Mouse (Mus musculus) lung, postnatal 0 days (tissue): ENCODE data around the gene Dnajc6. TPM values are rescaled to one million over a fixed set of nuclear protein-coding genes. Genes with fewer than 3 reads are reported as not detected.

Source experiments
- ATAC-seq: fragments of 200-750 bp; cut with Nextera tagmentation; 2 replicates; pipeline ENCODE4 v1.8.0; 2017; ENCODE audit warnings: moderate library complexity
- DNase-seq: peaks from one replicate; pipeline ENCODE4 v3.0.0-alpha.2; 2016; ENCODE audit warnings: low spot score
- H3K27ac ChIP-seq: fragments of 300-500 bp; sonication (generic); 2 replicates; pipeline ENCODE4 v1.5.1; 2014; ENCODE audit warnings: antibody characterized with exemption, mild to moderate bottlenecking, low read length, mixed read lengths
- H3K27me3 ChIP-seq: fragments of 300-500 bp; sonication (generic); replicated peaks from 2 replicates; pipeline ENCODE4 v1.6.1; 2014; ENCODE audit warnings: low read length, mixed read lengths; ENCODE audit not compliant: insufficient read depth
- H3K36me3 ChIP-seq: fragments of 300-500 bp; sonication (generic); 2 replicates; pipeline ENCODE4 v1.6.1; 2014; ENCODE audit warnings: low read length, mixed read lengths; ENCODE audit not compliant: insufficient read depth
- H3K4me1 ChIP-seq: fragments of 300-500 bp; sonication (generic); 2 replicates; pipeline ENCODE4 v1.6.1; 2014; ENCODE audit warnings: antibody characterized with exemption, low read depth, low read length, mixed read lengths; ENCODE audit not compliant: insufficient read depth
- H3K4me2 ChIP-seq: fragments of 300-500 bp; sonication (generic); replicated peaks from 2 replicates; pipeline ENCODE4 v1.6.1; 2014; ENCODE audit warnings: low read depth, mild to moderate bottlenecking, low read length, moderate library complexity, mixed read lengths
- H3K4me3 ChIP-seq: fragments of 300-500 bp; sonication (generic); 2 replicates; pipeline ENCODE4 v1.5.1; 2014; ENCODE audit warnings: low read depth, low read length
- H3K9ac ChIP-seq: fragments of 300-500 bp; sonication (generic); replicated peaks from 2 replicates; pipeline ENCODE4 v1.6.1; 2014; ENCODE audit warnings: low read depth, mild to moderate bottlenecking
- H3K9me3 ChIP-seq: fragments of 300-500 bp; sonication (generic); 2 replicates; pipeline ENCODE4 v1.6.1; 2016; ENCODE audit warnings: low read length, mixed read lengths
- CTCF ChIP-seq: IDR thresholded peaks from 2 replicates; pipeline ENCODE4 v1.5.1; 2016; ENCODE audit warnings: antibody characterized with exemption, mild to moderate bottlenecking
- EP300 ChIP-seq: IDR thresholded peaks from 2 replicates; pipeline ENCODE4 v1.6.1; 2016; ENCODE audit warnings: antibody characterized with exemption, mild to moderate bottlenecking, control low read depth
- WGBS: fragments of 180-500 bp; shearing (Covaris S2); extraction: QIAGEN DNeasy Blood & Tissue Kit; methylation state at CpG from one replicate; pipeline ENCODE4 v1.1.7; 2014; 5-methylcytosine and 5-hydroxymethylcytosine counted together
- polyA plus RNA-seq: library from polyadenylated mRNA; unstranded; fragments of >200 nt; fragmentation: Nextera tagmentation; extraction: Ambion mirVana; gene quantifications from 2 replicates; pipeline ENCODE4 v1.2.1, GENCODE M21; 2015

Gene Dnajc6
- polyA plus RNA-seq, 1 experiment from 2014 or later = 0.14 TPM

GRCm38 (mm10) chr4:101592466-101592865 is 96.0 kb downstream of the Dnajc6 start:
- H3K27ac ChIP-seq = no peak overlapping the region
- H3K36me3 ChIP-seq = no peaks in the 10 kb centered on the region
- DNase-seq = no peak
- no peaks in the 10 kb centered on the region for H3K9me3 ChIP-seq
- WGBS = 67% methylated on average over 3 of the region's 3 CpGs
- H3K4me1 ChIP-seq = no peaks in the 10 kb centered on the region
- ATAC-seq = no peak
- TF ChIP-seq EP300 = no peak
- no peak for TF ChIP-seq CTCF
- no peaks in the 10 kb centered on the region for H3K27me3 ChIP-seq
- no peak overlapping the region for H3K4me2 ChIP-seq
- H3K9ac ChIP-seq = no peak overlapping the region
- H3K4me3 ChIP-seq = no peak overlapping the region

GRCm38 (mm10) chr4:101601758-101602157 is 105.3 kb downstream of the Dnajc6 start:
- DNase-seq = peak; percentile 5
- Histone ChIP-seq H3K4me1 (no peaks in the 10 kb centered on the region), H3K36me3 (no peaks in the 10 kb centered on the region), H3K27me3 (no peaks in the 10 kb centered on the region), H3K4me2 (no peak overlapping the region), H3K4me3 (no peak overlapping the region), H3K27ac (no peak overlapping the region), H3K9ac (no peak overlapping the region), H3K9me3 (no peaks in the 10 kb centered on the region)
- TF ChIP-seq EP300 (no peak), CTCF (peak; percentile 50)
- ATAC-seq = no peak

DNA sequence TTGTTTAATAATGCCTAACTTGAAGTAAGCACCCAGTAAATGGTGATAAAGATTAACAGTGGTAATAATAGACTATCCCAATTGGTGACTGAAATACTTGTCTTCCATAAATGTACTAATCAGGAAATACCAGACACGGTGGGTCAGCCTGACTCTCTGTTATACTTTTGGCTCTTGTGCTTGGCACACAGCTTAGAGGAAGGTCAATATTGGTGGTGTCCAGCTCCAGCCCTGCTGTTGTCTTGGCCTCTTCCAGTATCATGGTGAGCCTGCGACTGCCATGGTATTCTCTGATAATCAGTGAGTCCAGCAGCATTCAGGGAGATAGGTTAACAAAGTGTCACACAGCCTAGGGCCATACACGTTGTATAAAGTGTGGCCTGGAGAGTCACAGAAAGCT is 107.2 kb downstream of the Dnajc6 start:
- Histone ChIP-seq H3K27me3 (no peaks in the 10 kb centered on the region), H3K27ac (no peak overlapping the region)

GRCm38 (mm10) chr4:101616520-101616919 is 120.1 kb downstream of the Dnajc6 start:
- Histone ChIP-seq H3K4me2 (no peak overlapping the region), H3K9ac (no peak overlapping the region), H3K9me3 (no peaks in the 10 kb centered on the region), H3K36me3 (no peaks in the 10 kb centered on the region), H3K27me3 (no peaks in the 10 kb centered on the region), H3K4me3 (no peak overlapping the region), H3K27ac (no peak overlapping the region), H3K4me1 (no peaks in the 10 kb centered on the region)
- TF ChIP-seq EP300 (no peak), CTCF (no peak)
- no peak for ATAC-seq
- no peak for DNase-seq
- WGBS = 88% methylated on average over 5 of the region's 5 CpGs

More for the DNA sequence above, 107.2 kb downstream of the Dnajc6 start:
- 62% methylated on average over 3 of the region's 3 CpGs for WGBS
- DNase-seq (no peak), ATAC-seq (no peak)
- no peaks in the 10 kb centered on the region for H3K4me1 ChIP-seq
- H3K9me3 ChIP-seq = no peaks in the 10 kb centered on the region
- no peak for TF ChIP-seq CTCF
- TF ChIP-seq EP300 = no peak
- no peak overlapping the region for H3K9ac ChIP-seq
- no peak overlapping the region for H3K4me3 ChIP-seq
- no peak overlapping the region for H3K4me2 ChIP-seq
- no peaks in the 10 kb centered on the region for H3K36me3 ChIP-seq

DNA sequence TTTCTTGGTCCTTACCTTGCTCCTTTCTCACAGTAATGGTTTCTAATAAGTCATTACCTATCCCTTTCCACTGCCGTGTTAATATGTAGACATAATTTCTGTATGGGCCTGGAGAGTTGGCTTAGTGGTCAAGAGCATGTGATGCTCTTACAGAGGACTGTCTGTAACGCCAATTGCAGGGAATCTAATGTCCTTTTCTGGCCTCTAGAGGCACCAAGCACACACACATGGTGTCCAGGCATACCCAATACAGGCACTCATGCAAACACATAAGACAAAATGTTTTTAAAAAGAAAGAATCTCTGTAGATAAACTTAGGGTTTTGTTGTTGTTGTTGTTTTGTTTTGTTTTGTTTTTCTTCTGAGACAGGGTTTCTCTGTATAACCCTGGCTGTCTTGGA is 121.3 kb downstream of the Dnajc6 start:
- Histone ChIP-seq H3K4me3 (no peak overlapping the region), H3K27ac (no peak overlapping the region), H3K36me3 (no peaks in the 10 kb centered on the region), H3K9ac (no peak overlapping the region), H3K4me2 (no peak overlapping the region), H3K27me3 (no peaks in the 10 kb centered on the region), H3K9me3 (no peaks in the 10 kb centered on the region), H3K4me1 (no peaks in the 10 kb centered on the region)
- no peak for DNase-seq
- ATAC-seq = no peak
- no peak for TF ChIP-seq EP300
- no peak; the same call in 1 of the 2 replicates for TF ChIP-seq CTCF
- 63% methylated on average over 2 of the region's 2 CpGs for WGBS

GRCm38 (mm10) chr4:101620206-101620605 is 123.8 kb downstream of the Dnajc6 start:
- no peak for ATAC-seq
- no peak overlapping the region for H3K4me2 ChIP-seq
- TF ChIP-seq CTCF = no peak
- no peak for TF ChIP-seq EP300
- no peak overlapping the region for H3K4me3 ChIP-seq
- no peaks in the 10 kb centered on the region for H3K4me1 ChIP-seq
- DNase-seq = no peak
- H3K27ac ChIP-seq = no peak overlapping the region
- no peak overlapping the region for H3K9ac ChIP-seq
- H3K9me3 ChIP-seq = no peaks in the 10 kb centered on the region
- no peaks in the 10 kb centered on the region for H3K27me3 ChIP-seq
- WGBS = 66% methylated on average over 2 of the region's 2 CpGs
- no peaks in the 10 kb centered on the region for H3K36me3 ChIP-seq

DNA sequence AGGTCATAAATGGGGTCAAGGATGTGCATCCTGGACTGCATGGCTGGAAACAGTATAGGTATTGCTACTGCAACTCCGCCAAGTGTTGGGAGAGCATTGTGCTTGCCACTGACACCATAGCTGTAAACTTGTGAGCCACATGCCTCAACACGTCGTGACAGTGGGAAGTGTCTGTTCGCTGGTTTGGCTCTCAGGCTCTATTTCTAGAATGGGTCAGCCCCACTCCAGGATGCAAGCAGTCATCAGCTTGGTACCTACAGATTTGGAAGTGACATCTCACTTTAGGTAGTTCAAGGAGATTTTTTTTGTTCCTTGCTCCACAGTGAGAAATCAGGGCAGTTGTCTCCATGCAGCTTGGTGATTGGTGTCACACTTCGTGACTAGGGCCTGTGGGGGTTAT is 124.8 kb downstream of the Dnajc6 start:
- Histone ChIP-seq H3K27me3 (no peaks in the 10 kb centered on the region), H3K9ac (no peak overlapping the region), H3K4me3 (no peak overlapping the region), H3K4me1 (no peaks in the 10 kb centered on the region), H3K9me3 (no peaks in the 10 kb centered on the region), H3K4me2 (no peak overlapping the region), H3K36me3 (no peaks in the 10 kb centered on the region), H3K27ac (no peak overlapping the region)
- DNase-seq (no peak), ATAC-seq (no peak)
- no peak for TF ChIP-seq EP300
- no peak for TF ChIP-seq CTCF
- WGBS = 84% methylated on average over 5 of the region's 5 CpGs
